Mouse (Mus musculus): ENCODE results near the gene Gm49601.

The Gm49601 gene

DNA sequence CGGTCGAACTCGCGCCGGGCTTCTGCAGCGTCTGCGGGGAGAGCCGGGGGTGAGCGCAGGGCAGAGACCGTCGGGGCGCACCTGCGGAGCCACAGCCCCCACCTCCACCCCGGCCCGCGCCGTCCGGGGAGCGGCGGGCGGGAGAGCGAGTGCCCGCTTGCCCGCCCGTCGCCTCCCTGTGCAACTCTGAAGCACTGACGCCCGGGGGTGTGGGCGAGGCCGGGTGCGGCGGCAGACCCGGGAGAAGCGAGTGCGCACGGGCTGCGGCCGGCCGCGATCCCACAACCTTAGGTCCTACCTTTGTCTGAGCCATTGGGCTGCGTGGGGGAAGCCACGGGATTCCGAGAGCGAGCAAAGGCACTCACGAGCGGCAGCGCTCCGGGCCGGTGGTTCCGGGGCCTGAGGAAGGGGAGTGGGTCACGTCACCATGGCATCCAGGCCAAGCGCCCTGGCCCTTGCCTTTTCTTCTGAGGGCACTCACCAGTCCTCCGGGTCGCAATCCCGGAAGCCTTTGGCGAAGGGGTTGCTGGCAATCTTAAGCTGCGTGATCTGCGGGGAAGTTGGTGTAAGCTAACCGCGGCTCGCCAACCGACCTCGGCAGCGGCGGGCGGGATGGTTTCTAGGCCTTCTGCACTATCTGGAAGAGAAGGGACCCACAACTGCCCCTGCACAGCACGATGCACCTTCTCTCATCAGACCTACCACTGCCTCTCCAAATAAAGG is 43.6 kb downstream of the Gm49601 start:
- no peak for DNase-seq (ENCODE audit: low spot score in 2 of 2)

DNA sequence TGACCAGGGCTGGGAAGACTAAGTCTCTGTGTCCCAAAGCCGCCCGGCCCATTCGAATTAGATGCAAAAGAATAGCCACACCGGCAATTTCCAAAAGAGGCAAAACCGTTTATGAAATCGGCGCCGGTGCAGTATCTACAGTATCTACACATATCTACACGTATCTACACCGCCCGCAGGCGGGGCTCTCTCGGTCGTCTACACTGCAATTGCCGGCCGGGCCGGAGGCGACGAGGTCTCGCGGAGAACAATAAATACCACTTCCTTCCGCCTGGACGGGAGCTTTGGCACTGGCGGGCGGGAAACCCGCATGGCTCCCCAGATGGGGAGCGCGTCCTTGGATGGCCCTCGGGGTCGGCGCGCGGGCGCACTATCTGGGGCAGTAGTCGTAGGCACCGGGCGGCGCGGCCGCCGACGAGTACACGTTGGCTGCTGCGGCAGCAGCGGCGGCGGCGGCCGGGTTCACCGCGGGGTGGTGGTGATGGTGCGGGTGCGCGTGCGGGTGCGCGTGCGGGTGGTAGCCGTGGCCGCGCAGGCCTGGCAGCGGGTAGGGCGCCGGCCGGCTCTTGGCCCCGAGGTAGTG is 44.5 kb downstream of the Gm49601 start:
- no peak for DNase-seq (ENCODE audit: low spot score in 2 of 2)

- no peak for DNase-seq (ENCODE audit: low spot score in 2 of 2)
Measured at GRCm38 (mm10) chr16:18581050-18581622, 45.1 kb downstream of the Gm49601 start.

- no peak for DNase-seq (ENCODE audit: low spot score in 2 of 2)
Measured at GRCm38 (mm10) chr16:18580389-18580788, 45.8 kb downstream of the Gm49601 start.

GRCm38 (mm10) chr16:18577599-18578160 is 48.5 kb downstream of the Gm49601 start:
- no peak for DNase-seq (ENCODE audit: low spot score in 2 of 2)

DNA sequence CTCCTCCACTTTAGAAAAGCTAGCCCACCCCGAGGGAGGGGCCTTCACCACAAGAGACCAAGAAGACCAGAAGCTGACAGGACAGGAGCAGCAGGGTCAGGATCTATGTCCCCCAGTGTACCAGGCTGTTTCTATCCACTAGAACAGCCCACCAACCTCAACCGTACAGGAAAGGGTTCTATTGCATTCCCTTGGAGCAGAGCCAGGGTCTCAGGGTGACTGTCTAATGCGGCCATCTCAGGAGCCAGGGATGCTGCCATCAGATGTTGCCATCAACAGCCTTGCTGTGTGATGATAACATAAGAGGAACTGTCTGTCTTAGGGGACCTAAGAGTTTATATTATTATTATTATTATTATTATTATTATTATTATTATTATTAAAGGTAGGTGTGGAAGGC is 49.2 kb downstream of the Gm49601 start:
- DNase-seq (ENCODE audit: low spot score in 2 of 2) = no peak

DNA sequence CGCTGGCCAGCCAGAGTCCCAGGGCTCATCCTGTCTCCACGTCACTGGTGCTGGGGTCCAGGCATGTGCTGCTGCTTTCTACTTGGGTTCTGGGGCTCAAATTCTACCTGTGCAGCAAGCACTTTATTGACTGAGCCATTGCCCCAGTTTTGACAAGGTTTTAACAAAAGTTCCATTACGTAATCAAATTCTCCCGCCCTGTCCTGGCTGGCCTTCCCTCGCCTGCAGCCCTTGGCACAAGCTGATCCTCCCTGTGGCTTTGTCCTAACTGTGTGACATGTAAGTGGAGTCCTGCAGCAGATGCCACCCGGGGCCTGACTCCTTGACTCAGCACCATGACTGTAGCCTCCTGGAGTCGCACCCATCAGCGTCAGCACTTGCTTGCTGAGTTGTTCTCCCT is 52.0 kb downstream of the Gm49601 start:
- DNase-seq (ENCODE audit: low spot score in 2 of 2) = no peak

All from spleen, postnatal 14 days (tissue).